Mouse (Mus musculus) midbrain, embryonic 16.5 days (tissue): ENCODE results near the gene Nacad. TPM values are rescaled to one million over a fixed set of nuclear protein-coding genes. Genes with fewer than 3 reads are reported as not detected.

Experiments
- ATAC-seq: fragments of 200-750 bp; cut with Nextera tagmentation; 2 replicates; pipeline ENCODE4 v1.8.0; 2017; ENCODE audit warnings: moderate TSS enrichment
- H3K27ac ChIP-seq: fragments of 300-500 bp; sonication (generic); 2 replicates; pipeline ENCODE4 v1.5.1; 2014; ENCODE audit warnings: mild to moderate bottlenecking, low read length, mixed read lengths
- H3K27me3 ChIP-seq: fragments of 300-500 bp; sonication (generic); 2 replicates; pipeline ENCODE4 v1.6.1; 2014; ENCODE audit warnings: low read depth, low read length, mixed read lengths; ENCODE audit not compliant: control insufficient read depth, insufficient read depth
- H3K36me3 ChIP-seq: fragments of 300-500 bp; sonication (generic); 2 replicates; pipeline ENCODE4 v1.6.1; 2014; ENCODE audit warnings: mild to moderate bottlenecking, low read length, moderate library complexity, mixed read lengths; ENCODE audit not compliant: control insufficient read depth, insufficient read depth
- H3K4me1 ChIP-seq: fragments of 300-500 bp; sonication (generic); 2 replicates; pipeline ENCODE4 v1.6.1; 2014; ENCODE audit warnings: mild to moderate bottlenecking, low read length, mixed read lengths; ENCODE audit not compliant: control insufficient read depth, insufficient read depth
- H3K4me2 ChIP-seq: fragments of 300-500 bp; sonication (generic); 2 replicates; pipeline ENCODE4 v1.6.1; 2014; ENCODE audit warnings: mild to moderate bottlenecking, low read length, mixed read lengths
- H3K4me3 ChIP-seq: fragments of 300-500 bp; sonication (generic); 2 replicates; pipeline ENCODE4 v1.5.1; 2014; ENCODE audit warnings: low read depth, mild to moderate bottlenecking, low read length, moderate library complexity, mixed read lengths
- H3K9ac ChIP-seq: fragments of 300-500 bp; sonication (generic); 2 replicates; pipeline ENCODE4 v1.6.1; 2014; ENCODE audit warnings: low read depth, low read length, mixed read lengths
- H3K9me3 ChIP-seq: fragments of 300-500 bp; sonication (generic); replicated peaks from 2 replicates; pipeline ENCODE4 v1.6.1; 2014; ENCODE audit warnings: mild to moderate bottlenecking, low read length, mixed read lengths; ENCODE audit not compliant: control insufficient read depth, poor library complexity, severe bottlenecking
- WGBS: fragments of 180-500 bp; shearing (Covaris S2); extraction: QIAGEN DNeasy Blood & Tissue Kit; methylation state at CpG from one replicate; pipeline ENCODE4 v1.1.7; 2014; 5-methylcytosine and 5-hydroxymethylcytosine counted together
- polyA plus RNA-seq: library from polyadenylated mRNA; unstranded; fragments of >200 nt; fragmentation: Nextera tagmentation; extraction: Ambion mirVana; gene quantifications from 2 replicates; pipeline ENCODE4 v1.2.1, GENCODE M21; 2015

Gene Nacad
- polyA plus RNA-seq, 1 experiment from 2014 or later = 85.0 TPM

- no peak overlapping the region for H3K4me3 ChIP-seq
- H3K27ac ChIP-seq = no peak overlapping the region
- no peak overlapping the region for H3K4me2 ChIP-seq
- no peaks in the 10 kb centered on the region for H3K9me3 ChIP-seq
- no peak for ATAC-seq
- peaks cover 58% of the 10 kb centered on the region for H3K36me3 ChIP-seq
- no peak overlapping the region for H3K9ac ChIP-seq
- WGBS = 94% methylated on average over 12 of the region's 12 CpGs
- no peaks in the 10 kb centered on the region for H3K27me3 ChIP-seq
- no peaks in the 10 kb centered on the region for H3K4me1 ChIP-seq
These were observed 9.7 kb upstream of the Nacad start for GRCm38 (mm10) chr11:6615250-6616205.

- peak overlapping the region; percentile 54 for H3K4me3 ChIP-seq
- 0 out of 2 replicates have a peak, but pooled peaks have one; percentile 0 for ATAC-seq
- H3K4me1 ChIP-seq = peaks cover 30% of the 10 kb centered on the region
- H3K27ac ChIP-seq = peak overlapping the region; percentile 97
- H3K9me3 ChIP-seq = no peaks in the 10 kb centered on the region
- no peaks in the 10 kb centered on the region for H3K27me3 ChIP-seq
- peaks cover 10% of the 10 kb centered on the region for H3K36me3 ChIP-seq
- H3K4me2 ChIP-seq = peak overlapping the region; percentile 91
- 3% methylated on average over 13 of the region's 13 CpGs for WGBS
- peak overlapping the region; percentile 91 for H3K9ac ChIP-seq
These were observed 802 bp downstream of the Nacad start for GRCm38 (mm10) chr11:6605021-6605481.

- no peak for ATAC-seq
- H3K9ac ChIP-seq = peak overlapping the region; percentile 91
- no peaks in the 10 kb centered on the region for H3K27me3 ChIP-seq
- peaks cover 10% of the 10 kb centered on the region for H3K36me3 ChIP-seq
- H3K4me2 ChIP-seq = peak overlapping the region; percentile 91
- peak overlapping the region; percentile 97 for H3K27ac ChIP-seq
- H3K9me3 ChIP-seq = no peaks in the 10 kb centered on the region
- H3K4me3 ChIP-seq = peak overlapping the region; percentile 54
- H3K4me1 ChIP-seq = peaks cover 34% of the 10 kb centered on the region
These were observed 1.3 kb downstream of the Nacad start for GRCm38 (mm10) chr11:6604604-6604936.

GRCm38 (mm10) chr11:6603887-6604603 is 1.8 kb downstream of the Nacad start:
- Histone ChIP-seq H3K9ac (peak overlapping the region; percentile 91), H3K4me1 (peaks cover 39% of the 10 kb centered on the region), H3K4me3 (peak overlapping the region; percentile 54), H3K27me3 (no peaks in the 10 kb centered on the region), H3K9me3 (no peaks in the 10 kb centered on the region), H3K4me2 (peak overlapping the region; percentile 91), H3K27ac (peak overlapping the region; percentile 97), H3K36me3 (peaks cover 10% of the 10 kb centered on the region)
- WGBS = 6% methylated on average over 12 of the region's 12 CpGs
- ATAC-seq = no peak

- Histone ChIP-seq H3K4me3 (peak overlapping the region; percentile 54), H3K36me3 (peaks cover 10% of the 10 kb centered on the region), H3K4me1 (peaks cover 47% of the 10 kb centered on the region), H3K4me2 (peak overlapping the region; percentile 91), H3K27me3 (no peaks in the 10 kb centered on the region), H3K9ac (peak overlapping the region; percentile 91), H3K9me3 (no peaks in the 10 kb centered on the region), H3K27ac (peak overlapping the region; percentile 97; the same call in 1 of the 2 replicates)
- ATAC-seq = no peak
- 74% methylated on average over 9 of the region's 9 CpGs for WGBS
These were observed 2.6 kb downstream of the Nacad start for GRCm38 (mm10) chr11:6603224-6603623.

- ATAC-seq = no peak
- Histone ChIP-seq H3K27me3 (no peaks in the 10 kb centered on the region), H3K4me3 (no peak overlapping the region; the same call in 1 of the 2 replicates), H3K4me1 (peaks cover 51% of the 10 kb centered on the region), H3K36me3 (peaks cover 10% of the 10 kb centered on the region), H3K9ac (peak overlapping the region; percentile 91), H3K4me2 (peak overlapping the region; percentile 91), H3K27ac (0 out of 2 replicates have a peak overlapping the region, but pooled peaks have one; percentile 97), H3K9me3 (no peaks in the 10 kb centered on the region)
- 71% methylated on average over 9 of the region's 9 CpGs for WGBS
These were observed 3.2 kb downstream of the Nacad start for GRCm38 (mm10) chr11:6602662-6603061.

GRCm38 (mm10) chr11:6601649-6602480 is 4.0 kb downstream of the Nacad start:
- no peak for ATAC-seq
- peaks cover 44% of the 10 kb centered on the region for H3K4me1 ChIP-seq
- no peak overlapping the region for H3K27ac ChIP-seq
- 83% methylated on average over 20 of the region's 20 CpGs for whole genome bisulfite sequencing
- H3K27me3 ChIP-seq = no peaks in the 10 kb centered on the region
- H3K9ac ChIP-seq = no peak overlapping the region
- H3K4me2 ChIP-seq = no peak overlapping the region
- no peak overlapping the region for H3K4me3 ChIP-seq
- no peaks in the 10 kb centered on the region for H3K9me3 ChIP-seq
- H3K36me3 ChIP-seq = peaks cover 12% of the 10 kb centered on the region

- H3K36me3 ChIP-seq = peaks cover 19% of the 10 kb centered on the region
- WGBS = 89% methylated on average over 8 of the region's 8 CpGs
- no peak overlapping the region for H3K4me2 ChIP-seq
- no peaks in the 10 kb centered on the region for H3K9me3 ChIP-seq
- H3K27me3 ChIP-seq = no peaks in the 10 kb centered on the region
- H3K4me1 ChIP-seq = peaks cover 36% of the 10 kb centered on the region
- ATAC-seq = no peak
- H3K9ac ChIP-seq = no peak overlapping the region
- no peak overlapping the region for H3K4me3 ChIP-seq
- no peak overlapping the region; the same call in 1 of the 2 replicates for H3K27ac ChIP-seq
These were observed 5.4 kb downstream of the Nacad start for GRCm38 (mm10) chr11:6600284-6600944.
